Comparison of ENCODE assay signal across 7 mouse cellular contexts in the genomic region with DNA sequence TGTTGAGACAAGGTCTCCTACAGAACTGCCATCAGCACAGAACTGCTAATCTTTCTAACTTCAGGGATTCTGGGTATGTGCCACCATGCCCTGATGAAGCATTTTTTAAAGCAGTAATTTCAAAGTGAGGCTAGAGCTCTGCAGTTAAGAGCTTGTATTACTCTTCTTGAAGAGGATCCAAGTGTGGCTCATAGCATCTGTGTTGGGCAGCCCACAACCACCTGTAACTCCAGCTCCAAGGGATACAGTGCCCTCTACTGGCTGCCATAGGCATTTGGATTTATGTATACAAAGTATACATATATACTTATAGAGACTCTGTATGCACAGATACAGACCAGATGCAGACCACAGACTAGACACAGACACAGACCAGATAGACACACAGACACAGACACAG.
A peak's percentile ranks its signal among the peaks of the same experiment; 100 is the strongest.
DNase-seq lines count a peak whose midpoint lies in the region; ATAC-seq and TF ChIP-seq lines count a peak whose summit lies in the region.

No protein-coding gene starts in this region.

- no peaks in the 10 kb centered on the region for H3K79me2 ChIP-seq in CH12.LX (replicated peaks; ENCODE audit: control insufficient read depth, extremely low read depth, insufficient read depth, poor library complexity, severe bottlenecking)

- no peak overlapping the region for H3K9ac ChIP-seq in kidney, embryonic 15.5 days
- no peak overlapping the region for H3K9ac ChIP-seq in CH12.LX (ENCODE audit: insufficient read depth, low read depth)

- no peaks in the 10 kb centered on the region for H3K36me3 ChIP-seq in kidney, adult 2 months (ENCODE audit: control insufficient read depth, insufficient read depth, low read length)
- H3K36me3 ChIP-seq in kidney, embryonic 15.5 days, result no peaks in the 10 kb centered on the region
- no peaks in the 10 kb centered on the region for H3K36me3 ChIP-seq in CH12.LX (replicated peaks in 1 of 2; ENCODE audit: control insufficient read depth in 1 of 2, insufficient read depth in 1 of 2, low read length in 1 of 2)
- H3K36me3 ChIP-seq in splenic B cell, adult 2 months (ENCODE audit: control insufficient read depth, insufficient read depth, low read length, poor library complexity, severe bottlenecking), result no peaks in the 10 kb centered on the region

- no peaks in the 10 kb centered on the region for H3K27me3 ChIP-seq in kidney, adult 2 months (replicated peaks; ENCODE audit: control insufficient read depth, insufficient read depth, low read length)
- H3K27me3 ChIP-seq in kidney, embryonic 15.5 days, result 0 out of 2 replicates have a peak, but pooled peaks cover 4% of the 10 kb centered on the region
- H3K27me3 ChIP-seq in CH12.LX (replicated peaks), result no peaks in the 10 kb centered on the region
- H3K27me3 ChIP-seq in splenic B cell, adult 2 months (ENCODE audit: control insufficient read depth, insufficient read depth, low read length, poor library complexity, severe bottlenecking), result no peaks in the 10 kb centered on the region

- dilution Hi-C loops in CH12.LX (cut with MboI; ENCODE audit: extremely low pct_ligation_motif_present, extremely low pct_unique_long_range_greater_than_20kb, low sequenced_read_pairs), result no loop called here

- peak; percentile 83 for TF ChIP-seq RAD21 in CH12.LX (IDR thresholded peaks at IDR 0.05; ENCODE audit: low read depth, low read length)

- in situ Hi-C loops in CH12.LX (cut with MboI; ENCODE audit: low pct_ligation_motif_present, low pct_unique_long_range_greater_than_20kb, low sequenced_read_pairs), result no loop called here

- no peaks in the 10 kb centered on the region for H3K9me3 ChIP-seq in kidney, embryonic 15.5 days (replicated peaks)
- no peaks in the 10 kb centered on the region for H3K9me3 ChIP-seq in CH12.LX (replicated peaks; ENCODE audit: low read length)

- H3K4me1 ChIP-seq in kidney, adult 2 months (ENCODE audit: control insufficient read depth, insufficient read depth, low read length), result no peaks in the 10 kb centered on the region
- H3K4me1 ChIP-seq in kidney, embryonic 15.5 days, result no peaks in the 10 kb centered on the region
- H3K4me1 ChIP-seq in CH12.LX (ENCODE audit: control insufficient read depth in 1 of 2, insufficient read depth in 2 of 2), result no peaks in the 10 kb centered on the region

- DNase-seq in kidney, adult 2 months, result peak; percentile 24
- DNase-seq in CH12.LX (ENCODE audit: extremely low read depth), result peak; percentile 58
- DNase-seq in T-cell, adult 2 months (ENCODE audit: low spot score), result peak; percentile 4
- DNase-seq in kidney, postnatal 4 days, result peak; percentile 17 to 31
- peak; percentile 71 for DNase-seq in splenic B cell, adult 2 months (ENCODE audit: low read depth, low spot score)
- no peak for DNase-seq in heart, postnatal 36 days

- TF ChIP-seq CTCF in kidney, adult 2 months (conservative IDR thresholded peaks at IDR 0.05; ENCODE audit: insufficient read depth, insufficient read length, low read depth, low read length), result peak; percentile 60
- peak; percentile 33 to 72; a peak in 3 of 4 replicates for TF ChIP-seq CTCF in CH12.LX (conservative IDR thresholded peaks at IDR 0.05 in 1 of 2, IDR thresholded peaks at IDR 0.05 in 1 of 2; ENCODE audit: low read depth in 2 of 2, low read length in 2 of 2)

- H3K4me2 ChIP-seq in kidney, embryonic 15.5 days, result no peak overlapping the region
- H3K4me2 ChIP-seq in CH12.LX (ENCODE audit: insufficient read depth, low read depth, poor library complexity, severe bottlenecking), result no peak overlapping the region

- no peak for TF ChIP-seq EP300 in CH12.LX (IDR thresholded peaks at IDR 0.05; ENCODE audit: low read length)

- no peak for ATAC-seq in kidney, embryonic 15.5 days (replicated peaks; ENCODE audit: low FRiP score)

- no peak for TF ChIP-seq POLR2A in kidney, adult 2 months (IDR thresholded peaks at IDR 0.05; ENCODE audit: low read depth, low read length)
- TF ChIP-seq POLR2A in CH12.LX (IDR thresholded peaks at IDR 0.05; ENCODE audit: low read depth, low read length), result no peak

- no peak overlapping the region for H3K4me3 ChIP-seq in kidney, adult 2 months (ENCODE audit: insufficient read depth, low read depth, low read length)
- no peak overlapping the region for H3K4me3 ChIP-seq in kidney, embryonic 15.5 days (replicated peaks)
- H3K4me3 ChIP-seq in CH12.LX (replicated peaks in 1 of 3; ENCODE audit: low read depth in 2 of 3, low read length in 2 of 3, poor library complexity in 1 of 3), result no peak overlapping the region

- intact Hi-C loops in heart, postnatal 36 days (cut with DNase I), result loop anchor here (5.0 kb wide), 1 partner anchor 257 kb away; no protein-coding TSS in a partner anchor

- H3K27ac ChIP-seq in kidney, adult 2 months (ENCODE audit: insufficient read depth, low read depth, low read length), result no peak overlapping the region
- H3K27ac ChIP-seq in kidney, embryonic 15.5 days, result no peak overlapping the region
- no peak overlapping the region for H3K27ac ChIP-seq in CH12.LX (ENCODE audit: insufficient read depth, low read depth)

TF ChIP-seq in CH12.LX, 34 proteins besides CTCF, POLR2A, EP300 and RAD21:
- TF ChIP-seq UBTF (IDR thresholded peaks at IDR 0.05; ENCODE audit: low read depth, low read length) (no peak), ZC3H11A (IDR thresholded peaks at IDR 0.05; ENCODE audit: low read depth, low read length) (peak; percentile 19; the same call in 1 of the 2 replicates), SMC3 (IDR thresholded peaks at IDR 0.05; ENCODE audit: low read depth, low read length) (peak; percentile 79)

Comparison
In these comparisons a context has a peak if more than half of its experiments do, and no peak if none do; other contexts are left out.
1. DNase-seq: peak in kidney, adult 2 months (single experiment), CH12.LX (single experiment), T-cell, adult 2 months (single experiment), kidney, postnatal 4 days (2 of 2) and splenic B cell, adult 2 months (single experiment); none in heart, postnatal 36 days (0 of 2).